Mouse (Mus musculus) ovary, postnatal 36 days (tissue): Measurements from ENCODE around the gene Hist1h1d.
A peak's percentile ranks its signal among the peaks of the same experiment; 100 is the strongest.
"Not testable (repeated sequence)": the region's sequence is repeated elsewhere in the genome, so short reads cannot be mapped to it uniquely, and the experiment has no call there.

ENCODE experiments used
- DNase-seq: peaks from one replicate; pipeline ENCODE4 v3.0.0; 2022; ENCODE audit warnings: low spot score, mixed read lengths

Gene Hist1h1d

GRCm38 (mm10) chr13:23530181-23530900 lies 22.7 kb upstream of the Hist1h1d start:
- peak; percentile 44 for DNase-seq

GRCm38 (mm10) chr13:23530901-23531875 lies 21.9 kb upstream of the Hist1h1d start, which contains the start of gene Hist1h4h:
Gene Hist1h4h (plus strand): TSS chr13:23531050.
- peak; percentile 93 for DNase-seq

GRCm38 (mm10) chr13:23532262-23533075 lies 20.6 kb upstream of the Hist1h1d start:
- DNase-seq: no peak

GRCm38 (mm10) chr13:23533560-23534367 lies 19.3 kb upstream of the Hist1h1d start, which contains the start of gene Hist1h2af:
Gene Hist1h2af (plus strand): TSS chr13:23533906.
- DNase-seq: peak; percentile 58

GRCm38 (mm10) chr13:23534368-23535131 lies 18.5 kb upstream of the Hist1h1d start:
- no peak for DNase-seq

GRCm38 (mm10) chr13:23535137-23536075 lies 17.7 kb upstream of the Hist1h1d start, which contains the start of gene Hist1h3g:
Gene Hist1h3g (plus strand): TSS chr13:23535422.
- DNase-seq: peak; percentile 73

GRCm38 (mm10) chr13:23536076-23536822 lies 16.8 kb upstream of the Hist1h1d start:
- DNase-seq: no peak

GRCm38 (mm10) chr13:23537006-23537710 lies 15.9 kb upstream of the Hist1h1d start:
- DNase-seq: no peak

- no peak for DNase-seq
Observed at GRCm38 (mm10) chr13:23538249-23538648, 14.8 kb upstream of the Hist1h1d start.

GRCm38 (mm10) chr13:23539821-23540220 lies 13.2 kb upstream of the Hist1h1d start:
- DNase-seq: not testable (repeated sequence)

- DNase-seq: no peak
Observed at GRCm38 (mm10) chr13:23541497-23541896, 11.6 kb upstream of the Hist1h1d start.

- not testable (repeated sequence) for DNase-seq
Observed at GRCm38 (mm10) chr13:23542225-23542980, 10.7 kb upstream of the Hist1h1d start.

- peak; percentile 66 for DNase-seq
Observed at GRCm38 (mm10) chr13:23542999-23543607, 10.0 kb upstream of the Hist1h1d start, which contains the start of gene Hist1h2bh. Gene Hist1h2bh (minus strand): TSS chr13:23543392.

GRCm38 (mm10) chr13:23543965-23544786 lies 8.9 kb upstream of the Hist1h1d start, which contains the start of gene Hist1h3f:
Gene Hist1h3f (plus strand): TSS chr13:23544052.
- DNase-seq: peak; percentile 69

- not testable (repeated sequence) for DNase-seq
Observed at GRCm38 (mm10) chr13:23544787-23545120, 8.3 kb upstream of the Hist1h1d start.
